Comparison of ENCODE assay signal across 36 mouse cellular contexts in the genomic region with DNA sequence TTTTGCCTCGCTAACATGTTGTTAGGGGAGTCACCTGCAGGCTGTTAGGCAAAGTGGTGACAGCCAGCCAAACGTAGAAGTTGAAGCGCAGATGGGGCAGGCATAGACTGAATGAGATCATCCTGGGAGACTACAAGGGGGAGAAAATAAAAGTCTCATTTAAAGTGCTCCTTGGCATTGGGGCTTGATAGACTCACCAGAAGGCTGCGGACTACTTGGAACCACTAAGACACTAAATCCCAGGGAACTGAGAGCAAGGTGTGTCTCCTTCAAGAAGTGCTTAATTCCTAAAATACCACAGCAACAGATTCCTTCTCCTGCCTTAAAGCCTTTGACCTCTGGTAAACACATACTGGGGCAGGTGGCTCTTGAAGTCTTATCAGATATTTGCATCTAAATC. TPM values are rescaled to one million over a fixed set of nuclear protein-coding genes. Genes with fewer than 3 reads are reported as not detected.
A peak's percentile ranks its signal among the peaks of the same experiment; 100 is the strongest.
DNase-seq lines count a peak whose midpoint lies in the region; ATAC-seq and TF ChIP-seq lines count a peak whose summit lies in the region.
"Had no signal": no experiment of that assay in that cellular context is flagged by ENCODE, and none has a peak within 500 bp of the region (broad histone marks: within the 10 kb centered on the region; RNA-seq: fewer than 3 reads in every experiment).

No protein-coding gene starts in this region.

- TF ChIP-seq POLR2A in limb, embryonic 14.5 days (IDR thresholded peaks at IDR 0.05; ENCODE audit: borderline replicate concordance, extremely low read depth, insufficient read depth, insufficient read length) = no peak

- no peak overlapping the region for H3K4me3 ChIP-seq in limb, embryonic 14.5 days (replicated peaks; ENCODE audit: low read length)
- no peak overlapping the region for H3K4me3 ChIP-seq in limb, embryonic 10.5 days
- H3K4me3 ChIP-seq in embryonic facial prominence, embryonic 14.5 days (ENCODE audit: low read depth, low read length) = no peak overlapping the region
- H3K4me3 ChIP-seq: embryonic facial prominence, embryonic 15.5 days; forebrain, embryonic 12.5 days; heart, embryonic 15.5 days; kidney, embryonic 15.5 days; limb, embryonic 12.5 days; liver, embryonic 12.5 days had no signal

- H3K4me1 ChIP-seq in limb, embryonic 14.5 days (ENCODE audit: control insufficient read depth, insufficient read depth, low read length) = 0 out of 2 replicates have a peak, but pooled peaks cover 2% of the 10 kb centered on the region
- H3K4me1 ChIP-seq in limb, embryonic 10.5 days = no peaks in the 10 kb centered on the region
- no peaks in the 10 kb centered on the region for H3K4me1 ChIP-seq in embryonic facial prominence, embryonic 14.5 days (ENCODE audit: control insufficient read depth, insufficient read depth, low read length)
- H3K4me1 ChIP-seq: forebrain, embryonic 12.5 days; heart, embryonic 15.5 days; limb, embryonic 12.5 days had no signal

- no peak overlapping the region for H3K27ac ChIP-seq in limb, embryonic 14.5 days (replicated peaks; ENCODE audit: low read depth, low read length)
- H3K27ac ChIP-seq in limb, embryonic 10.5 days = no peak overlapping the region
- H3K27ac ChIP-seq in embryonic facial prominence, embryonic 14.5 days (replicated peaks; ENCODE audit: low read depth, low read length) = no peak overlapping the region
- H3K27ac ChIP-seq: embryonic facial prominence, embryonic 15.5 days; forebrain, embryonic 12.5 days; heart, embryonic 15.5 days; limb, embryonic 12.5 days; liver, embryonic 12.5 days had no signal

- no peak overlapping the region for H3K9ac ChIP-seq in limb, embryonic 14.5 days (ENCODE audit: low read depth, low read length, severe bottlenecking)
- H3K9ac ChIP-seq in embryonic facial prominence, embryonic 14.5 days (ENCODE audit: low read depth, low read length) = no peak overlapping the region
- H3K9ac ChIP-seq: embryonic facial prominence, embryonic 15.5 days; forebrain, embryonic 12.5 days; heart, embryonic 15.5 days; kidney, embryonic 15.5 days; limb, embryonic 12.5 days; liver, embryonic 12.5 days; liver, postnatal 0 days had no signal

- H3K36me3 ChIP-seq in limb, embryonic 14.5 days (ENCODE audit: control insufficient read depth, insufficient read depth, low read length) = no peaks in the 10 kb centered on the region
- no peaks in the 10 kb centered on the region for H3K36me3 ChIP-seq in limb, embryonic 10.5 days
- H3K36me3 ChIP-seq in embryonic facial prominence, embryonic 14.5 days (ENCODE audit: control insufficient read depth, insufficient read depth, low read length) = no peaks in the 10 kb centered on the region
- H3K36me3 ChIP-seq: embryonic facial prominence, embryonic 15.5 days; forebrain, embryonic 12.5 days; G1E; heart, embryonic 15.5 days; kidney, embryonic 15.5 days; limb, embryonic 12.5 days; liver, embryonic 12.5 days had no signal

- no peaks in the 10 kb centered on the region for H3K27me3 ChIP-seq in limb, embryonic 14.5 days (ENCODE audit: control insufficient read depth, insufficient read depth, low read length)
- no peaks in the 10 kb centered on the region for H3K27me3 ChIP-seq in limb, embryonic 10.5 days (ENCODE audit: low read depth, poor library complexity, severe bottlenecking)
- no peaks in the 10 kb centered on the region for H3K27me3 ChIP-seq in embryonic facial prominence, embryonic 14.5 days (replicated peaks; ENCODE audit: control insufficient read depth, insufficient read depth, low read length)
- H3K27me3 ChIP-seq: embryonic facial prominence, embryonic 15.5 days; forebrain, embryonic 12.5 days; heart, embryonic 15.5 days; kidney, embryonic 15.5 days; limb, embryonic 12.5 days; liver, embryonic 12.5 days; Patski had no signal

- no peak for ATAC-seq in limb, embryonic 14.5 days (ENCODE audit: low FRiP score, low read depth)
- ATAC-seq in embryonic facial prominence, embryonic 14.5 days (ENCODE audit: low read depth) = no peak
- ATAC-seq: CD4-positive, CD25-positive, alpha-beta regulatory T cell, adult 4 months; hindbrain, embryonic 16.5 days; liver, postnatal 0 days; midbrain, embryonic 16.5 days; Patski had no signal

- no peaks in the 10 kb centered on the region for H3K9me3 ChIP-seq in limb, embryonic 14.5 days (ENCODE audit: control insufficient read depth, low read length)
- H3K9me3 ChIP-seq in limb, embryonic 10.5 days (replicated peaks) = no peaks in the 10 kb centered on the region
- no peaks in the 10 kb centered on the region for H3K9me3 ChIP-seq in embryonic facial prominence, embryonic 14.5 days (ENCODE audit: control insufficient read depth, low read length)
- H3K9me3 ChIP-seq: embryonic facial prominence, embryonic 15.5 days; forebrain, embryonic 12.5 days; heart, embryonic 15.5 days; kidney, embryonic 15.5 days; limb, embryonic 12.5 days; liver, embryonic 12.5 days had no signal

- peak; percentile 20 for DNase-seq in limb, embryonic 14.5 days (ENCODE audit: low spot score)
- DNase-seq in limb, embryonic 10.5 days (ENCODE audit: low spot score) = no peak
- peak; percentile 19 for DNase-seq in lung, postnatal 36 days
- DNase-seq in lung, postnatal 25 days (ENCODE audit: low spot score) = no peak
- peak; percentile 47 for DNase-seq in embryonic facial prominence, embryonic 14.5 days (ENCODE audit: low spot score)
- DNase-seq in yolk sac, embryonic 10.5 days (ENCODE audit: low spot score) = peak; percentile 51
- DNase-seq in gastrocnemius, postnatal 14 days = no peak
- DNase-seq in adrenal gland, adult (ENCODE audit: inconsistent age in 2 of 2, low spot score in 1 of 2) = no peak
- DNase-seq: adrenal gland, adult 2 months; adrenal gland, postnatal 36 days; cerebellum, adult 2 months; cerebellum, postnatal 25 days; gastrocnemius, postnatal 10 days; kidney, adult 18-20 months; liver, postnatal 0 days; right cerebral cortex, adult 18-20 months; thymus, adult 2 months; thymus, postnatal 4 days had no signal

- WGBS in limb, embryonic 14.5 days = 48% methylated on average over 4 of the region's 4 CpGs
- WGBS in limb, embryonic 10.5 days = 51% methylated on average over 4 of the region's 4 CpGs
- 67% methylated on average over 4 of the region's 4 CpGs for WGBS in embryonic facial prominence, embryonic 14.5 days

- intact Hi-C loops in gastrocnemius, postnatal 14 days (cut with DNase I; ENCODE audit: low total_unique reads) = loop anchor here (10.0 kb wide), 1 partner anchor 80 kb away; no protein-coding TSS in a partner anchor

- H3K4me2 ChIP-seq in limb, embryonic 14.5 days (replicated peaks; ENCODE audit: low read depth, low read length, severe bottlenecking) = no peak overlapping the region
- H3K4me2 ChIP-seq in embryonic facial prominence, embryonic 14.5 days (ENCODE audit: low read depth, low read length) = no peak overlapping the region
- H3K4me2 ChIP-seq: embryonic facial prominence, embryonic 15.5 days; forebrain, embryonic 12.5 days; heart, embryonic 15.5 days; kidney, embryonic 15.5 days; limb, embryonic 12.5 days; liver, embryonic 12.5 days; midbrain, embryonic 11.5 days had no signal

RNA-seq across cellular contexts. Expression of a gene that starts 35.4 kb away (rescaled TPM):
- polyA plus RNA-seq in limb, embryonic 14.5 days (2012; rRNA removed) = 11.0 and 14.9 TPM in 2 replicates
- 23.2 and 28.4 TPM in 2 replicates for polyA plus RNA-seq in limb, embryonic 14.5 days (2014; fragmentation: Nextera tagmentation; extraction: Ambion mirVana)
- 1.4 and 1.5 TPM in 2 replicates for polyA plus RNA-seq in limb, embryonic 10.5 days (2016; fragmentation: Nextera tagmentation; extraction: Ambion mirVana)
- polyA plus RNA-seq in embryonic facial prominence, embryonic 14.5 days (2014; fragmentation: Nextera tagmentation; extraction: Ambion mirVana) = 14.6 and 14.8 TPM in 2 replicates
- total RNA-seq in gastrocnemius, postnatal 14 days (2021) = 1 to 10 TPM; 2.9 to 4.4 TPM
- total RNA-seq: granulocyte monocyte progenitor cell, adult 5-6 weeks; megakaryocyte, adult 5-6 weeks; neutrophil, adult 5-6 weeks had no signal
- polyA plus RNA-seq: CD4-positive, CD25-positive, alpha-beta regulatory T cell, adult 4 months; G1E had no signal

RNA-seq across cellular contexts. Expression of a gene that starts 41.1 kb away (rescaled TPM):
- 0.06 and 0.14 TPM in 2 replicates for polyA plus RNA-seq in limb, embryonic 14.5 days (2012; rRNA removed)
- polyA plus RNA-seq in limb, embryonic 14.5 days (2014; fragmentation: Nextera tagmentation; extraction: Ambion mirVana) = not detected in 2 replicates
- not detected in 2 replicates for polyA plus RNA-seq in limb, embryonic 10.5 days (2016; fragmentation: Nextera tagmentation; extraction: Ambion mirVana)
- polyA plus RNA-seq in embryonic facial prominence, embryonic 14.5 days (2014; fragmentation: Nextera tagmentation; extraction: Ambion mirVana) = 0.79 and 1.9 TPM in 2 replicates
- total RNA-seq in gastrocnemius, postnatal 14 days (2021) = under 1 TPM; 0.40 to 0.51 TPM
- total RNA-seq: adrenal gland, adult 2 months; adrenal gland, postnatal 36 days; granulocyte monocyte progenitor cell, adult 5-6 weeks; left cerebral cortex, adult 18-20 months; megakaryocyte, adult 5-6 weeks; neutrophil, adult 5-6 weeks had no signal
- polyA plus RNA-seq: adrenal gland, adult 2 months; CD4-positive, CD25-positive, alpha-beta regulatory T cell, adult 4 months; G1E; hindbrain, embryonic 11.5 days; kidney, embryonic 15.5 days; liver, embryonic 12.5 days; liver, postnatal 0 days; neural tube, embryonic 11.5 days had no signal

Comparison
In these comparisons a context has a peak if more than half of its experiments do, and no peak if none do; other contexts are left out.
1. DNase-seq: peak in limb, embryonic 14.5 days (single experiment), lung, postnatal 36 days (single experiment), embryonic facial prominence, embryonic 14.5 days (single experiment) and yolk sac, embryonic 10.5 days (single experiment); none in limb, embryonic 10.5 days (single experiment), lung, postnatal 25 days (single experiment), gastrocnemius, postnatal 14 days (single experiment) and adrenal gland, adult (0 of 2).